ENCODE assay signal across 8 mouse cellular contexts in genomic region chr19:46960101-46961046, GRCm38 (mm10). TPM values are rescaled to one million over a fixed set of nuclear protein-coding genes. Genes with fewer than 3 reads are reported as not detected.
DNase-seq lines count a peak whose midpoint lies in the region; ATAC-seq and TF ChIP-seq lines count a peak whose summit lies in the region.

No protein-coding gene starts in this region.

- WGBS in heart, embryonic 11.5 days (ENCODE audit: insufficient replicate concordance), result 71% methylated on average over 13 of the region's 13 CpGs
- WGBS in forebrain, embryonic 15.5 days, result 80% methylated on average over 13 of the region's 13 CpGs
- 41% methylated on average over 13 of the region's 13 CpGs for WGBS in liver, postnatal 0 days (ENCODE audit: insufficient replicate concordance)

- peak overlapping the region; percentile 83 for H3K4me3 ChIP-seq in heart, embryonic 11.5 days (ENCODE audit: low read depth, low read length)
- peak overlapping the region; percentile 50 for H3K4me3 ChIP-seq in C2C12 (ENCODE audit: insufficient read depth, poor library complexity, severe bottlenecking)
- H3K4me3 ChIP-seq in forebrain, embryonic 15.5 days, result peak overlapping the region; percentile 81
- peak overlapping the region; percentile 70 for H3K4me3 ChIP-seq in liver, postnatal 0 days (ENCODE audit: low read depth, low read length)

- intact Hi-C loops in heart, postnatal 36 days (cut with DNase I), result no loop called here

- TF ChIP-seq EP300 in liver, postnatal 0 days (IDR thresholded peaks at IDR 0.05; ENCODE audit: low read depth), result no peak

- no peak overlapping the region; the same call in 1 of the 2 replicates for H3K27ac ChIP-seq in heart, embryonic 11.5 days (ENCODE audit: low read depth, low read length)
- peak overlapping the region; percentile 99 for H3K27ac ChIP-seq in forebrain, embryonic 15.5 days (replicated peaks)
- H3K27ac ChIP-seq in liver, postnatal 0 days (ENCODE audit: low read depth), result peak overlapping the region; percentile 98

- no peak for TF ChIP-seq CTCF in C2C12 (IDR thresholded peaks at IDR 0.05; ENCODE audit: control insufficient read depth, insufficient read depth, insufficient read length)
- TF ChIP-seq CTCF in liver, postnatal 0 days (IDR thresholded peaks at IDR 0.05; ENCODE audit: low read depth), result no peak

- H3K9ac ChIP-seq in heart, embryonic 11.5 days (ENCODE audit: low read depth, low read length), result peak overlapping the region; percentile 93
- peak overlapping the region; percentile 89 for H3K9ac ChIP-seq in forebrain, embryonic 15.5 days (replicated peaks)
- peak overlapping the region; percentile 98 for H3K9ac ChIP-seq in liver, postnatal 0 days (replicated peaks)

- no peaks in the 10 kb centered on the region for H3K9me3 ChIP-seq in heart, embryonic 11.5 days (replicated peaks; ENCODE audit: control insufficient read depth, low read length)
- no peaks in the 10 kb centered on the region for H3K9me3 ChIP-seq in forebrain, embryonic 15.5 days
- no peaks in the 10 kb centered on the region for H3K9me3 ChIP-seq in liver, postnatal 0 days (ENCODE audit: low read length)

- no peak for DNase-seq in heart, postnatal 36 days
- no peak for DNase-seq in liver, postnatal 0 days
- DNase-seq in urinary bladder, postnatal 10 days (ENCODE audit: low spot score), result no peak
- DNase-seq in layer of hippocampus, postnatal 25 days (ENCODE audit: extremely low spot score in 1 of 2, low spot score in 1 of 2), result no peak

- ATAC-seq in heart, embryonic 11.5 days (replicated peaks; ENCODE audit: insufficient number of reproducible peaks, low FRiP score, low TSS enrichment), result no peak
- no peak for ATAC-seq in forebrain, embryonic 15.5 days (replicated peaks)
- ATAC-seq in liver, postnatal 0 days, result no peak
- no peak for ATAC-seq in megakaryocyte progenitor cell, adult 5-6 weeks (replicated peaks; ENCODE audit: poor library complexity)

- peak overlapping the region; percentile 81 for H3K4me2 ChIP-seq in heart, embryonic 11.5 days
- H3K4me2 ChIP-seq in forebrain, embryonic 15.5 days (replicated peaks), result peak overlapping the region; percentile 57
- H3K4me2 ChIP-seq in liver, postnatal 0 days (ENCODE audit: low read depth, low read length), result peak overlapping the region; percentile 74

- peaks cover 64% of the 10 kb centered on the region for H3K79me2 ChIP-seq in C2C12 (ENCODE audit: control insufficient read depth, insufficient read depth)

- H3K27me3 ChIP-seq in heart, embryonic 11.5 days (ENCODE audit: control insufficient read depth, insufficient read depth, low read length), result no peaks in the 10 kb centered on the region
- H3K27me3 ChIP-seq in C2C12 (ENCODE audit: control insufficient read depth, insufficient read depth, insufficient read length), result no peaks in the 10 kb centered on the region
- no peaks in the 10 kb centered on the region for H3K27me3 ChIP-seq in forebrain, embryonic 15.5 days
- no peaks in the 10 kb centered on the region for H3K27me3 ChIP-seq in liver, postnatal 0 days (ENCODE audit: insufficient read depth, low read length)

- peak overlapping the region; percentile 54 for H3ac ChIP-seq in C2C12 (ENCODE audit: control insufficient read depth, insufficient read length, low read depth)

- H3K79me3 ChIP-seq in C2C12 (ENCODE audit: low read depth), result peaks cover 46% of the 10 kb centered on the region

- H3K36me3 ChIP-seq in heart, embryonic 11.5 days (ENCODE audit: control insufficient read depth, insufficient read depth, low read length), result no peaks in the 10 kb centered on the region
- H3K36me3 ChIP-seq in C2C12 (ENCODE audit: control insufficient read depth, insufficient read depth), result no peaks in the 10 kb centered on the region
- no peaks in the 10 kb centered on the region for H3K36me3 ChIP-seq in forebrain, embryonic 15.5 days
- no peaks in the 10 kb centered on the region for H3K36me3 ChIP-seq in liver, postnatal 0 days (replicated peaks; ENCODE audit: insufficient read depth, low read length)

- H3K4me1 ChIP-seq in heart, embryonic 11.5 days (ENCODE audit: control insufficient read depth, insufficient read depth, low read length), result peaks cover 23% of the 10 kb centered on the region
- peaks cover 30% of the 10 kb centered on the region for H3K4me1 ChIP-seq in forebrain, embryonic 15.5 days
- peaks cover 50% of the 10 kb centered on the region for H3K4me1 ChIP-seq in liver, postnatal 0 days (ENCODE audit: insufficient read depth)

TF ChIP-seq in C2C12, 6 proteins besides CTCF, POLR2A, EP300 and RAD21:
- TF ChIP-seq CEBPB (IDR thresholded peaks at IDR 0.05; ENCODE audit: low read depth) (no peak), MYOG (IDR thresholded peaks at IDR 0.05; ENCODE audit: control insufficient read depth, extremely low read depth, insufficient read length) (no peak), USF1 (IDR thresholded peaks at IDR 0.05; ENCODE audit: low read depth) (no peak), FOSL1 (IDR thresholded peaks at IDR 0.05; ENCODE audit: insufficient read depth, low read length, poor library complexity, severe bottlenecking) (no peak), MAX (IDR thresholded peaks at IDR 0.05) (no peak), MYOD1 (IDR thresholded peaks at IDR 0.05; ENCODE audit: control insufficient read depth, insufficient read length, low read depth) (no peak)

RNA-seq across cellular contexts. Expression of gene Ina, which starts 54.1 kb away (rescaled TPM):
- 0.43 and 0.73 TPM in 2 replicates for polyA plus RNA-seq in heart, embryonic 11.5 days (2014; fragmentation: Nextera tagmentation; extraction: Ambion mirVana)
- not detected for total RNA-seq in heart, postnatal 36 days (2021)
- not detected for polyA plus RNA-seq in C2C12 (2012; fragmentation: generic; extraction: Trizol)
- 333 TPM in 2 replicates for polyA plus RNA-seq in forebrain, embryonic 15.5 days (2015; fragmentation: Nextera tagmentation; extraction: Ambion mirVana)
- polyA plus RNA-seq in liver, postnatal 0 days (2015; fragmentation: Nextera tagmentation; extraction: Ambion mirVana), result not detected in 2 replicates
- total RNA-seq in megakaryocyte progenitor cell, adult 5-6 weeks (2015), result 0.22 TPM in 1 of 2 replicates, not detected in the other
- not detected in 2 replicates for total RNA-seq in megakaryocyte progenitor cell, adult 5-6 weeks (2017)
- 100 to 1,000 TPM; 178 to 189 TPM for total RNA-seq in layer of hippocampus, postnatal 25 days (2021)

RNA-seq across cellular contexts. Expression of gene Nt5c2, which starts 54.6 kb away (rescaled TPM):
- 80.7 and 82.3 TPM in 2 replicates for polyA plus RNA-seq in heart, embryonic 11.5 days (2014; fragmentation: Nextera tagmentation; extraction: Ambion mirVana)
- 10 to 100 TPM; 59.6 to 61.2 TPM for total RNA-seq in heart, postnatal 36 days (2021)
- 18.2 TPM for polyA plus RNA-seq in C2C12 (2012; fragmentation: generic; extraction: Trizol)
- polyA plus RNA-seq in forebrain, embryonic 15.5 days (2015; fragmentation: Nextera tagmentation; extraction: Ambion mirVana), result 73.2 and 78.2 TPM in 2 replicates
- 30.2 and 36.1 TPM in 2 replicates for polyA plus RNA-seq in liver, postnatal 0 days (2015; fragmentation: Nextera tagmentation; extraction: Ambion mirVana)
- total RNA-seq in megakaryocyte progenitor cell, adult 5-6 weeks (2015), result 52.5 and 59.4 TPM in 2 replicates
- total RNA-seq in megakaryocyte progenitor cell, adult 5-6 weeks (2017), result 79.3 and 80.0 TPM in 2 replicates
- 10 to 100 TPM; 70.7 to 71.1 TPM for total RNA-seq in layer of hippocampus, postnatal 25 days (2021)

Comparison
In these comparisons a context has a peak if more than half of its experiments do, and no peak if none do; other contexts are left out.
1. RNA of gene Ina, which starts 54.1 kb away (polyA plus RNA-seq): 333 TPM in forebrain, embryonic 15.5 days; 0.43 to 0.73 TPM in heart, embryonic 11.5 days, not detected in C2C12 (single experiment) and not detected in liver, postnatal 0 days; every median in the first group is over 100 times any median in the second.
2. Peak in every context shown above with its lines, with median percentiles within 50 percentile points of each other: H3K4me2 ChIP-seq, H3K4me3 ChIP-seq and H3K9ac ChIP-seq.